Mouse (Mus musculus) embryonic facial prominence, embryonic 14.5 days (tissue): Measurements from ENCODE around the gene Ccr9. TPM values are rescaled to one million over a fixed set of nuclear protein-coding genes. Genes with fewer than 3 reads are reported as not detected.
A peak's percentile ranks its signal among the peaks of the same experiment; 100 is the strongest.
"Not testable (repeated sequence)": the region's sequence is repeated elsewhere in the genome, so short reads cannot be mapped to it uniquely, and the experiment has no call there.

ENCODE experiments used
- ATAC-seq: fragments of 200-750 bp; cut with Nextera tagmentation; 2 replicates; pipeline ENCODE4 v1.8.0; 2017; ENCODE audit warnings: low read depth, moderate number of reproducible peaks, moderate TSS enrichment
- DNase-seq: peaks from one replicate; pipeline ENCODE4 v3.0.0-alpha.2; 2015; ENCODE audit warnings: low spot score
- H3K27ac ChIP-seq: fragments of 300-500 bp; sonication (generic); replicated peaks from 2 replicates; pipeline ENCODE4 v1.5.1; 2014; ENCODE audit warnings: low read depth, mild to moderate bottlenecking, low read length, moderate library complexity
- H3K27me3 ChIP-seq: fragments of 300-500 bp; sonication (generic); replicated peaks from 2 replicates; pipeline ENCODE4 v1.6.1; 2014; ENCODE audit warnings: low read length; ENCODE audit not compliant: control insufficient read depth, insufficient read depth
- H3K36me3 ChIP-seq: fragments of 300-500 bp; sonication (generic); 2 replicates; pipeline ENCODE4 v1.6.1; 2014; ENCODE audit warnings: low read length, mixed read lengths; ENCODE audit not compliant: control insufficient read depth, insufficient read depth
- H3K4me1 ChIP-seq: fragments of 300-500 bp; sonication (generic); 2 replicates; pipeline ENCODE4 v1.6.1; 2014; ENCODE audit warnings: antibody characterized with exemption, low read length; ENCODE audit not compliant: control insufficient read depth, insufficient read depth
- H3K4me2 ChIP-seq: fragments of 300-500 bp; sonication (generic); 2 replicates; pipeline ENCODE4 v1.6.1; 2014; ENCODE audit warnings: low read depth, mild to moderate bottlenecking, low read length, moderate library complexity, mixed read lengths
- H3K4me3 ChIP-seq: fragments of 300-500 bp; sonication (generic); 2 replicates; pipeline ENCODE4 v1.5.1; 2014; ENCODE audit warnings: low read depth, mild to moderate bottlenecking, low read length
- H3K9ac ChIP-seq: fragments of 300-500 bp; sonication (generic); 2 replicates; pipeline ENCODE4 v1.6.1; 2014; ENCODE audit warnings: low read depth, mild to moderate bottlenecking, low read length, moderate library complexity, mixed read lengths
- H3K9me3 ChIP-seq: fragments of 300-500 bp; sonication (generic); 2 replicates; pipeline ENCODE4 v1.6.1; 2016; ENCODE audit warnings: low read length; ENCODE audit not compliant: control insufficient read depth
- WGBS: fragments of 180-500 bp; shearing (Covaris S2); extraction: QIAGEN DNeasy Blood & Tissue Kit; methylation state at CpG from one replicate; pipeline ENCODE4 v1.1.7; 2014; 5-methylcytosine and 5-hydroxymethylcytosine counted together
- polyA plus RNA-seq: library from polyadenylated mRNA; unstranded; fragments of >200 nt; fragmentation: Nextera tagmentation; extraction: Ambion mirVana; gene quantifications from 2 replicates; pipeline ENCODE4 v1.2.1, GENCODE M21; 2014

Gene Ccr9
- polyA plus RNA-seq, 1 experiment from 2014 or later = 0.24 TPM

DNA sequence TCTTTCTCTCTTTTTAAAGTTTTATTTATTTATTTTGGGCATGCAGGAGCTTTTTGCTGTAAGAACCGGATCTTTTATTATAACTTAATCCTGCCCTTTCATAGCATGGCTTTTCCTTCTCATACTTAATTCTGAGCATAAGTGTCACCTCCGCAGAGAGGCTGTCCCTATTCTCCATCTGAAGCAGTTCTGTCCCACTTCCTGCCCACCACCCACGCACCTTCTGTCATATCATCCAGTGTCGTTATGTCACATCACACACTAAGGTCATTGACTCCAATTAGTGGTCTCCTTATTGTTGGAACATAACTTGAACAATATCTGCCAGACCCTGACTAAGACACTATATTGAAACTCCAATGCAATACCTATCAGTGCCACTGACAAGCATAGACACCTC, 80.4 kb downstream of the Ccr9 start:
- Histone ChIP-seq H3K4me1 (peaks cover 3% of the 10 kb centered on the region; the same call in 1 of the 2 replicates), H3K4me2 (no peak overlapping the region), H3K9me3 (no peaks in the 10 kb centered on the region), H3K9ac (no peak overlapping the region), H3K36me3 (no peaks in the 10 kb centered on the region), H3K27ac (no peak overlapping the region), H3K27me3 (no peaks in the 10 kb centered on the region), H3K4me3 (no peak overlapping the region)
- no peak for DNase-seq
- 74% methylated on average over 4 of the region's 4 CpGs for WGBS
- no peak for ATAC-seq

DNA sequence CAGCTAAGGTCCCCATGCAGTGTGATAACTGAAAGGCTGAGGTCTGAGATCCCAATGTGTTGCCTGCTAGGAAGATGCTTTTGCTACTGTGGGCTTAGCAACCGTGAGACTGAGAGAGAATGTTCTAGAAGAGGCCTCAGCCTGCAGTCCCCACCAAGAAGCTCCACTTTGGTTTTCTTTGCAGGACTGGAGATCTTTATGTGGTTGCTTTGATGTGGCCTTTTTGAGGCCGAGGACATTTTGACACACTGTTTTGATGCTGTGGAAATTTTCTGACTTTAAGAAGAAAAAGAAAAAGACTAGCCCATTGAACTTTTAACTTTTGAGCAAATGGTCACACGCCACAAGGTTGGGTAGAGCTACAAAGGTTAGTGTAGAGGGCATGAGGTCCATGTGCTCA, 82.6 kb downstream of the Ccr9 start:
- H3K4me3 ChIP-seq = no peak overlapping the region
- H3K9ac ChIP-seq = no peak overlapping the region
- ATAC-seq (no peak), DNase-seq (no peak)
- no peaks in the 10 kb centered on the region for H3K27me3 ChIP-seq
- H3K4me2 ChIP-seq = no peak overlapping the region
- no peaks in the 10 kb centered on the region for H3K36me3 ChIP-seq
- H3K27ac ChIP-seq = no peak overlapping the region
- peaks cover 3% of the 10 kb centered on the region; the same call in 1 of the 2 replicates for H3K4me1 ChIP-seq
- 85% methylated on average over 3 of the region's 3 CpGs for WGBS
- H3K9me3 ChIP-seq = no peaks in the 10 kb centered on the region

DNA sequence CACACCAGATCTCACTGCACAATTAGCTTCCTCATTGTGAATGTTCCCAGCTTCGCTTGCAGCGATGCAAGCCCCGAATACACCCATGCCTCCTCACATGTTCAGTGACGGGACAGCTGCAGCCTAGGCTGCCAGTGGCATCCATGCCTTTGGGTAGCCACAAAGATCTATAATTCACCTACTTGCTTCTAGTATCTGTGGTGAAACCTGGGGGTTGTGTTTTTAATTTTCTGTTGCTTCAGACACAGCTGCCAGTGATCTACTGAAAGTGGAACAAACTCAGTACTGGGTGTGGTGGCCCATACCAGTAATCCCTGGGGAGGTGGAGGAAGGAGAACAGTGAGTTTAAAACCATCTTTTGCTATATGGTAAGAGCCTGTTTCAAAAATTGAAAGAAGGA, 84.6 kb downstream of the Ccr9 start:
- 77% methylated on average over 4 of the region's 4 CpGs for whole genome bisulfite sequencing
- no peaks in the 10 kb centered on the region for H3K27me3 ChIP-seq
- H3K9me3 ChIP-seq = no peaks in the 10 kb centered on the region
- no peaks in the 10 kb centered on the region for H3K36me3 ChIP-seq
- H3K27ac ChIP-seq = no peak overlapping the region
- no peak overlapping the region for H3K9ac ChIP-seq
- ATAC-seq (no peak), DNase-seq (peak; percentile 3)
- H3K4me3 ChIP-seq = no peak overlapping the region
- no peak overlapping the region for H3K4me2 ChIP-seq
- H3K4me1 ChIP-seq = peaks cover 3% of the 10 kb centered on the region; the same call in 1 of the 2 replicates

DNA sequence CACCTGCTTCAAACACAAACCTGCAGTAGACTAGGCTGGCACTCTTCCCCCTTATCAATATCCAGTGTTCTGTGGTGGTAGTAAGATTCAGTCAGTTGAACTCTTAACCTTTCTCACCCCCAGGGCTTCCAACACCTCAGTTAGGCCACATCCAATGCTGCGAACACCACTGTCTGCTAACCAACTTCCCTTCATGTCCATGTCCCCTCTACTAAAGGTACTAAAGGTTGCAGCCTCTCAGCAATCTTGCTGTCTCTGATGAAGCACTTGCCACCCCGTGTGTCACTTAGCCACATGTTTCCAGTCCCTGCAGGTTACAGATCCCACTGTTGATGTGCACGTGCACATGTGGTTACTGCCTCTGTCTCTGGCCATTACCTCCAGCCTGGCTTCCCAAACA, 85.5 kb downstream of the Ccr9 start:
- H3K4me1 ChIP-seq = peaks cover 3% of the 10 kb centered on the region; the same call in 1 of the 2 replicates
- H3K9me3 ChIP-seq = no peaks in the 10 kb centered on the region
- H3K36me3 ChIP-seq = no peaks in the 10 kb centered on the region
- ATAC-seq (no peak), DNase-seq (no peak)
- no peaks in the 10 kb centered on the region for H3K27me3 ChIP-seq
- WGBS = 84% methylated on average over 3 of the region's 3 CpGs
- no peak overlapping the region for H3K27ac ChIP-seq
- H3K4me2 ChIP-seq = no peak overlapping the region
- no peak overlapping the region for H3K4me3 ChIP-seq
- no peak overlapping the region for H3K9ac ChIP-seq

DNA sequence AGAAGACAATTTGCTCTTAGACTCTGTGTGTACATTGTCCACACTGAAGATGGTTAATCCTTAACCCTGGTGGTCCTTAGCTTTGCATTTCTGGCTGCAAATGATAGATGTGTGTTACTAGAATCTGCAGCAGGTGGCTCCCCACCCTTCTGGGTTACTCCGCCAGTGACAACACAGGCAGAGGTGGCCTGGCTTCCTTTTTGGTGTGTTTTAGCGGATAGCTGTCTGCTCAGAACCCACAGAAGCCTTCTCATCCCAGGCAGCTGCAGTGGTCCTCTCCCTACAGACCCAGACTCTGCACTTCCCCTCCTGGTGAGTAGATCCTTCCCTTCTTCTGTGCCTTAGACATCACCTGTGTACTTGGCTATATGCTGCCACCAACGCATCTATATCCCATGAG, 88.8 kb downstream of the Ccr9 start:
- no peaks in the 10 kb centered on the region for H3K9me3 ChIP-seq
- no peaks in the 10 kb centered on the region for H3K27me3 ChIP-seq
- 87% methylated on average over 3 of the region's 3 CpGs for WGBS
- no peak overlapping the region for H3K4me3 ChIP-seq
- H3K4me2 ChIP-seq = no peak overlapping the region
- no peaks in the 10 kb centered on the region for H3K36me3 ChIP-seq
- no peak overlapping the region for H3K9ac ChIP-seq
- ATAC-seq (no peak), DNase-seq (no peak)
- H3K4me1 ChIP-seq = peaks cover 3% of the 10 kb centered on the region; the same call in 1 of the 2 replicates
- H3K27ac ChIP-seq = no peak overlapping the region

DNA sequence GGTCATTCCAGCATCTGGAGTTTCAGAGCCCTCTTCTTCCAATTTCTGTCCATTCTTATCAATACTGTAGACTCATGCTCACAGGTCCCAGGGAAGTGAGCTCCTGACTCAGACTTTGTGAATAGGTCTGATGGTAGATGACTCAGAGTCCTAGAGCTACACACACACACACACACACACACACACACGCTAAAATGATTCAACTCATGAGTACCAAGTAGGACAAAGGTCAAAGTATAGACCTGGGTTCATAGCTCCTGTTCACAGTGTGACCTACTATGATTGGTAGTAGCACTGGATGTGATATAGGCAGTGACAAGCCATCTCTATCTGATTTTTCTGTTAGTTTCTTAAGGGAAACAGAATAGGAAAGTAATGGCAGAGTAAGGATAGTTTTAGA, 90.2 kb downstream of the Ccr9 start:
- ATAC-seq (no peak), DNase-seq (no peak)
- Histone ChIP-seq H3K36me3 (no peaks in the 10 kb centered on the region), H3K27ac (no peak overlapping the region), H3K9me3 (no peaks in the 10 kb centered on the region), H3K4me3 (no peak overlapping the region), H3K4me2 (no peak overlapping the region), H3K27me3 (no peaks in the 10 kb centered on the region), H3K4me1 (peaks cover under 1% of the 10 kb centered on the region; the same call in 1 of the 2 replicates), H3K9ac (no peak overlapping the region)
- WGBS = 84% methylated on average over 1 of the region's 1 CpGs

DNA sequence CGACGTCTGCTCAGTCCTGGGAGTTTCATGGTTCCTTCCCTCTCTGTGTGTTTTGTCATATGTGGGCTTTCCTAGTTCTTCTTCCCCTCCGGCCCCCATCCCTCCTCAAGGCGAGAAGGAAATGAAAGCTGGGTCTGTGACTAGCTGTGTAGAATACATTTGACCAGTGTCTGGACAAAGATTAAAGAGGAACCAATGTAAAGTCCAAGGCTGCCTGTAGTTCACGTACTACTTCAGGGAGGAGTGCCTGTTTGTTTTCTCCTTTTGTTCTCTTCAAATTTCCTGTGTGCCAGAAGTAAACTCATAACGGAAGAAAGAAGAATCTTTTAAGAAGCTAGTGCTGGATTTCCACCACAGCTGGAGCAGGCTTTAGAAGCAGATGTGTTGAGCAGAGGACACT, 91.3 kb downstream of the Ccr9 start:
- H3K36me3 ChIP-seq = no peaks in the 10 kb centered on the region
- no peak overlapping the region for H3K9ac ChIP-seq
- no peak overlapping the region for H3K4me3 ChIP-seq
- WGBS = 53% methylated on average over 6 of the region's 6 CpGs
- ATAC-seq = no peak
- H3K27ac ChIP-seq = 0 out of 2 replicates have a peak overlapping the region, but pooled peaks have one; percentile 13
- no peaks in the 10 kb centered on the region for H3K27me3 ChIP-seq
- peak; percentile 14 for DNase-seq
- no peak overlapping the region for H3K4me2 ChIP-seq
- no peaks in the 10 kb centered on the region for H3K9me3 ChIP-seq
- no peaks in the 10 kb centered on the region for H3K4me1 ChIP-seq

DNA sequence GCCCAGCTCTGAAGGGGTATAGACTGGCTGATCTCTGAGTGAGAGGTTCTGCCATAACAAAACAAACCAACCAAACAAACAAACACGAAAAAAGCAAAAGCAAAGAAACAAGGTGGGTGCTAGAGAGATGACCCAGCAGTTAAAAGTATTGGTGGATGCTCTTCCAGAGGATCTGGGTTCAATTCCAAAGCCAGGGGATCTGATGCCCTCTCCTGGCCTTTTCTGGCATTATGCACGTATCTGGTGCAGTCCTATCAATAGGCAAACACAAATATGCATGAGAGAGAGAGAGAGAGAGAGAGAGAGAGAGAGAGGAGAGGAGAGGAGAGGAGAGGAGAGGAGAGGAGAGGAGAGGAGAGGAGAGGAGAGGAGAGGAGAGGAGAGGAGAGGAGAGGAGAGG, 95.1 kb downstream of the Ccr9 start:
- H3K9me3 ChIP-seq, H3K27ac ChIP-seq, H3K9ac ChIP-seq, H3K27me3 ChIP-seq, H3K4me1 ChIP-seq, H3K36me3 ChIP-seq, H3K4me3 ChIP-seq, ATAC-seq, DNase-seq, H3K4me2 ChIP-seq: not testable (repeated sequence)
- WGBS = 38% methylated on average over 2 of the region's 2 CpGs

DNA sequence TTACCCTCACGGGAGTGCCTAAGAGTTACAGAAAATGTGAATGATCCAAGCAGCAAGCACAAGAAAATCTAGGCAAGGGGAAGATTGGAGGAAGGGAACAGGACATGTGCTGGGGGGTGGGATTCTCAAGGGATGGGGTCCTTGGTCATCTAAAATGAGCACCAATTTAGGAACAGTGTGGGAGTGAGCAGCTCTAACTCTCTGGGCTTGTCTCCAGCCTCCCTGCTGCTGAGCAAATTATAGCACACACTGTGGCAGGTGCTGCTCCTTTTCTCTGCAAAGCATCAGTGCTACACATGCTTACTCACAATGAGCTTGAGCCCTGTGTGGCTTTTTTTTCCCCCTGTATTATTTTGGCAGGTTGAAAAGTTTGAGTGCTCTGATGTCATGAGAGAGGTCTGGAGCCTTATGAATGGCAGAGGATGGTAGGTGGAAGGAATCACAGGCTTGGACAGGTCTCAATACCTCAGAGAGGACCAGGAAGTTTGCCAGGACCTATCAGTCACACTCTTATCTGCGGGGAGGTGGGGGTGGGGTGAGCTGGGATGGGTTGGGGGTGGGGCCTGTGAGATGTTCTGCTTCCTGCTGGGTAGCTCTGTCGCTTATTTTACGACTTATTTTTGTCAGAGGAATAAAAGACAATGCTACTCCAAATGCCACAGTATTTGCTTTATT, 110.8 kb downstream of the Ccr9 start:
- H3K4me2 ChIP-seq = no peak overlapping the region
- WGBS = 78% methylated on average over 4 of the region's 4 CpGs
- ATAC-seq = no peak

More for the DNA sequence above, 110.8 kb downstream of the Ccr9 start:
- Histone ChIP-seq H3K27me3 (no peaks in the 10 kb centered on the region), H3K36me3 (peaks cover 51% of the 10 kb centered on the region), H3K4me3 (no peak overlapping the region), H3K4me1 (no peaks in the 10 kb centered on the region), H3K27ac (no peak overlapping the region), H3K9me3 (peaks cover 2% of the 10 kb centered on the region), H3K9ac (no peak overlapping the region)
- DNase-seq = no peak
